Mouse (Mus musculus) liver, embryonic 16.5 days (tissue): ENCODE measurements around the gene Nmb. TPM values are rescaled to one million over a fixed set of nuclear protein-coding genes. Genes with fewer than 3 reads are reported as not detected.

Experiments
- ATAC-seq: fragments of 200-750 bp; cut with Nextera tagmentation; 2 replicates; pipeline ENCODE4 v1.8.0; 2017; ENCODE audit warnings: low read depth, mild to moderate bottlenecking, moderate number of reproducible peaks, moderate library complexity
- H3K27ac ChIP-seq: fragments of 300-500 bp; sonication (generic); 2 replicates; pipeline ENCODE4 v1.5.1; 2014; ENCODE audit warnings: mild to moderate bottlenecking, low read length
- H3K27me3 ChIP-seq: fragments of 300-500 bp; sonication (generic); 2 replicates; pipeline ENCODE4 v1.6.1; 2014; ENCODE audit warnings: low read depth, low read length, mixed read lengths; ENCODE audit not compliant: control insufficient read depth, insufficient read depth
- H3K36me3 ChIP-seq: fragments of 300-500 bp; sonication (generic); 2 replicates; pipeline ENCODE4 v1.6.1; 2014; ENCODE audit warnings: mild to moderate bottlenecking; ENCODE audit not compliant: control insufficient read depth, insufficient read depth
- H3K4me1 ChIP-seq: fragments of 300-500 bp; sonication (generic); 2 replicates; pipeline ENCODE4 v1.6.1; 2014; ENCODE audit warnings: low read depth, low read length, mixed read lengths; ENCODE audit not compliant: control insufficient read depth
- H3K4me2 ChIP-seq: fragments of 300-500 bp; sonication (generic); 2 replicates; pipeline ENCODE4 v1.6.1; 2014; ENCODE audit warnings: low read depth, low read length, mixed read lengths
- H3K4me3 ChIP-seq: fragments of 300-500 bp; sonication (generic); 2 replicates; pipeline ENCODE4 v1.5.1; 2014; ENCODE audit warnings: low read depth, mild to moderate bottlenecking, low read length
- H3K9ac ChIP-seq: fragments of 300-500 bp; sonication (generic); 2 replicates; pipeline ENCODE4 v1.6.1; 2014; ENCODE audit warnings: low read depth, low read length
- H3K9me3 ChIP-seq: fragments of 300-500 bp; sonication (generic); replicated peaks from 2 replicates; pipeline ENCODE4 v1.6.1; 2016; ENCODE audit warnings: low read length; ENCODE audit not compliant: control insufficient read depth
- WGBS: fragments of 180-500 bp; shearing (Covaris S2); extraction: QIAGEN DNeasy Blood & Tissue Kit; methylation state at CpG from one replicate; pipeline ENCODE4 v1.1.7; 2014; ENCODE audit not compliant: insufficient replicate concordance; 5-methylcytosine and 5-hydroxymethylcytosine counted together
- polyA plus RNA-seq: library from polyadenylated mRNA; unstranded; fragments of >200 nt; fragmentation: Nextera tagmentation; extraction: Ambion mirVana; gene quantifications from 2 replicates; pipeline ENCODE4 v1.2.1, GENCODE M21; 2015

Nmb gene
- polyA plus RNA-seq, 1 experiment from 2014 or later: 1.6 TPM

GRCm38 (mm10) chr7:80893086-80893752 lies 11.7 kb downstream of the Nmb start:
- Histone ChIP-seq H3K4me3 (no peak overlapping the region), H3K36me3 (peaks cover 27% of the 10 kb centered on the region), H3K9me3 (no peaks in the 10 kb centered on the region), H3K27ac (no peak overlapping the region), H3K27me3 (no peaks in the 10 kb centered on the region), H3K9ac (no peak overlapping the region), H3K4me2 (no peak overlapping the region), H3K4me1 (peaks cover 7% of the 10 kb centered on the region)
- 79% methylated on average over 15 of the region's 15 CpGs for WGBS
- no peak for ATAC-seq

- H3K4me1 ChIP-seq: peaks cover 7% of the 10 kb centered on the region
- H3K4me2 ChIP-seq: no peak overlapping the region
- no peak overlapping the region for H3K4me3 ChIP-seq
- H3K9me3 ChIP-seq: no peaks in the 10 kb centered on the region
- H3K9ac ChIP-seq: no peak overlapping the region
- WGBS: 42% methylated on average over 13 of the region's 13 CpGs
- H3K36me3 ChIP-seq: peaks cover 22% of the 10 kb centered on the region
- no peak for ATAC-seq
- no peaks in the 10 kb centered on the region for H3K27me3 ChIP-seq
- no peak overlapping the region; the same call in 1 of the 2 replicates for H3K27ac ChIP-seq
Observed at GRCm38 (mm10) chr7:80889841-80890241, 15.0 kb downstream of the Nmb start.

GRCm38 (mm10) chr7:80889021-80889511 lies 15.8 kb downstream of the Nmb start:
- peak; percentile 40 for ATAC-seq
- Histone ChIP-seq H3K27ac (no peak overlapping the region), H3K4me2 (no peak overlapping the region), H3K9me3 (no peaks in the 10 kb centered on the region), H3K4me1 (peaks cover 7% of the 10 kb centered on the region), H3K36me3 (peaks cover 22% of the 10 kb centered on the region), H3K4me3 (no peak overlapping the region), H3K27me3 (no peaks in the 10 kb centered on the region), H3K9ac (no peak overlapping the region)
- WGBS: 47% methylated on average over 9 of the region's 9 CpGs

GRCm38 (mm10) chr7:80888595-80888994 lies 16.3 kb downstream of the Nmb start:
- ATAC-seq: no peak
- peaks cover 7% of the 10 kb centered on the region for H3K4me1 ChIP-seq
- H3K4me2 ChIP-seq: no peak overlapping the region
- no peak overlapping the region for H3K9ac ChIP-seq
- H3K4me3 ChIP-seq: no peak overlapping the region
- H3K36me3 ChIP-seq: peaks cover 22% of the 10 kb centered on the region
- 73% methylated on average over 7 of the region's 7 CpGs for WGBS
- no peak overlapping the region for H3K27ac ChIP-seq
- H3K27me3 ChIP-seq: no peaks in the 10 kb centered on the region
- no peaks in the 10 kb centered on the region for H3K9me3 ChIP-seq

- Histone ChIP-seq H3K36me3 (peaks cover under 1% of the 10 kb centered on the region; the same call in 1 of the 2 replicates), H3K27ac (no peak overlapping the region), H3K4me1 (peaks cover 13% of the 10 kb centered on the region), H3K4me2 (no peak overlapping the region), H3K9ac (no peak overlapping the region), H3K4me3 (no peak overlapping the region), H3K9me3 (no peaks in the 10 kb centered on the region), H3K27me3 (no peaks in the 10 kb centered on the region)
- no peak for ATAC-seq
- WGBS: 8% methylated on average over 1 of the region's 1 CpGs
Observed at GRCm38 (mm10) chr7:80885666-80886065, 19.2 kb downstream of the Nmb start.

- H3K4me2 ChIP-seq: peak overlapping the region; percentile 49
- no peaks in the 10 kb centered on the region for H3K9me3 ChIP-seq
- H3K4me1 ChIP-seq: peaks cover 6% of the 10 kb centered on the region
- no peaks in the 10 kb centered on the region for H3K27me3 ChIP-seq
- no peaks in the 10 kb centered on the region for H3K36me3 ChIP-seq
- H3K27ac ChIP-seq: 0 out of 2 replicates have a peak overlapping the region, but pooled peaks have one; percentile 12
- H3K9ac ChIP-seq: no peak overlapping the region
- H3K4me3 ChIP-seq: peak overlapping the region; percentile 32
- ATAC-seq: peak; percentile 92
- WGBS: 6% methylated on average over 14 of the region's 14 CpGs
Observed at GRCm38 (mm10) chr7:80882830-80883505, 21.9 kb downstream of the Nmb start.

- Histone ChIP-seq H3K36me3 (no peaks in the 10 kb centered on the region), H3K4me3 (no peak overlapping the region), H3K9ac (no peak overlapping the region), H3K27ac (no peak overlapping the region), H3K9me3 (no peaks in the 10 kb centered on the region), H3K27me3 (no peaks in the 10 kb centered on the region), H3K4me1 (peaks cover 10% of the 10 kb centered on the region), H3K4me2 (no peak overlapping the region)
- no peak for ATAC-seq
- WGBS: 74% methylated on average over 37 of the region's 37 CpGs
Observed at GRCm38 (mm10) chr7:80875727-80876126, 29.1 kb downstream of the Nmb start.

- Histone ChIP-seq H3K4me2 (no peak overlapping the region), H3K4me1 (peaks cover 10% of the 10 kb centered on the region), H3K4me3 (no peak overlapping the region), H3K9ac (no peak overlapping the region), H3K27ac (no peak overlapping the region), H3K36me3 (no peaks in the 10 kb centered on the region), H3K27me3 (no peaks in the 10 kb centered on the region), H3K9me3 (no peaks in the 10 kb centered on the region)
- 69% methylated on average over 2 of the region's 2 CpGs for WGBS
- no peak for ATAC-seq
Observed at GRCm38 (mm10) chr7:80873631-80874030, 31.2 kb downstream of the Nmb start.

GRCm38 (mm10) chr7:80873038-80873437 lies 31.8 kb downstream of the Nmb start:
- 36% methylated on average over 5 of the region's 5 CpGs for WGBS
- peak; percentile 67 for ATAC-seq
- no peaks in the 10 kb centered on the region for H3K9me3 ChIP-seq

More at GRCm38 (mm10) chr7:80873038-80873437, 31.8 kb downstream of the Nmb start:
- no peaks in the 10 kb centered on the region for H3K36me3 ChIP-seq
- H3K4me1 ChIP-seq: peaks cover 10% of the 10 kb centered on the region
- H3K27me3 ChIP-seq: no peaks in the 10 kb centered on the region
- no peak overlapping the region for H3K4me2 ChIP-seq
- no peak overlapping the region for H3K9ac ChIP-seq
- no peak overlapping the region for H3K4me3 ChIP-seq
- H3K27ac ChIP-seq: 0 out of 2 replicates have a peak overlapping the region, but pooled peaks have one; percentile 44
